Mouse (Mus musculus): ENCODE measurements at regions not wholly inside any gene's neighbourhood (a gene's known extent, or its start where the extent isn't known, plus 50 kb on each side); places are given as distances from the start of the nearest gene placed in this dataset.

GRCm38 (mm10) chr9:23125761-23126704, 96.8 kb upstream of the Bmper start:
- DNase-seq (ENCODE audit: inconsistent age in 2 of 2, low spot score in 1 of 2), result peak in 1 of 2 experiments; percentile 16

- DNase-seq (ENCODE audit: inconsistent age in 2 of 2, low spot score in 1 of 2), result peak in 1 of 2 experiments; percentile 60
Measured at GRCm38 (mm10) chr9:23127338-23128017, 95.4 kb upstream of the Bmper start.

- DNase-seq (ENCODE audit: inconsistent age in 2 of 2, low spot score in 1 of 2), result no peak
Measured at GRCm38 (mm10) chr9:23128018-23128369, 94.9 kb upstream of the Bmper start.

GRCm38 (mm10) chr9:23134006-23134405, 88.9 kb upstream of the Bmper start:
- no peak for DNase-seq (ENCODE audit: inconsistent age in 2 of 2, low spot score in 1 of 2)

GRCm38 (mm10) chr9:23134421-23135118, 88.3 kb upstream of the Bmper start:
- DNase-seq (ENCODE audit: inconsistent age in 2 of 2, low spot score in 1 of 2), result no peak

GRCm38 (mm10) chr9:23136511-23136910, 86.4 kb upstream of the Bmper start:
- DNase-seq (ENCODE audit: inconsistent age in 2 of 2, low spot score in 1 of 2), result no peak

GRCm38 (mm10) chr9:23137682-23138210, 85.1 kb upstream of the Bmper start:
- DNase-seq (ENCODE audit: inconsistent age in 2 of 2, low spot score in 1 of 2), result no peak

- DNase-seq (ENCODE audit: inconsistent age in 2 of 2, low spot score in 1 of 2), result no peak
Measured at GRCm38 (mm10) chr9:23139580-23140162, 83.2 kb upstream of the Bmper start.

GRCm38 (mm10) chr9:23144281-23144680, 78.6 kb upstream of the Bmper start:
- no peak for DNase-seq (ENCODE audit: inconsistent age in 2 of 2, low spot score in 1 of 2)

- DNase-seq (ENCODE audit: inconsistent age in 2 of 2, low spot score in 1 of 2), result no peak
Measured at GRCm38 (mm10) chr9:23150338-23150737, 72.5 kb upstream of the Bmper start.

- DNase-seq (ENCODE audit: inconsistent age in 2 of 2, low spot score in 1 of 2), result no peak
Measured at GRCm38 (mm10) chr9:23150874-23151273, 72.0 kb upstream of the Bmper start.

- DNase-seq (ENCODE audit: inconsistent age in 2 of 2, low spot score in 1 of 2), result no peak
Measured at GRCm38 (mm10) chr9:23151953-23152490, 70.9 kb upstream of the Bmper start.

- DNase-seq (ENCODE audit: inconsistent age in 2 of 2, low spot score in 1 of 2), result peak; percentile 71 to 81
Measured at GRCm38 (mm10) chr9:23156820-23157570, 65.9 kb upstream of the Bmper start.

GRCm38 (mm10) chr9:23158499-23158898, 64.4 kb upstream of the Bmper start:
- no peak for DNase-seq (ENCODE audit: inconsistent age in 2 of 2, low spot score in 1 of 2)

GRCm38 (mm10) chr9:23161346-23161745, 61.5 kb upstream of the Bmper start:
- no peak for DNase-seq (ENCODE audit: inconsistent age in 2 of 2, low spot score in 1 of 2)

GRCm38 (mm10) chr9:23167056-23167591, 55.8 kb upstream of the Bmper start:
- no peak for DNase-seq (ENCODE audit: inconsistent age in 2 of 2, low spot score in 1 of 2)

GRCm38 (mm10) chr9:23167716-23168115, 55.2 kb upstream of the Bmper start:
- no peak for DNase-seq (ENCODE audit: inconsistent age in 2 of 2, low spot score in 1 of 2)

- no peak for DNase-seq (ENCODE audit: inconsistent age in 2 of 2, low spot score in 1 of 2)
Measured at GRCm38 (mm10) chr9:23168149-23168548, 54.7 kb upstream of the Bmper start.

GRCm38 (mm10) chr9:23171361-23171760, 51.5 kb upstream of the Bmper start:
- DNase-seq (ENCODE audit: inconsistent age in 2 of 2, low spot score in 1 of 2), result no peak
